Mouse (Mus musculus) thymus, adult 2 months (tissue): Measurements from ENCODE around the gene Pin4.

Experiments
- CTCF ChIP-seq: fragments of 200-500 bp; IDR thresholded peaks from 2 replicates; pipeline ENCODE4 v1.5.1; 2012; ENCODE audit warnings: mild to moderate bottlenecking, control low read depth, low read length, moderate library complexity, borderline replicate concordance; ENCODE audit not compliant: control insufficient read depth, poor library complexity, insufficient read depth; ENCODE audit errors: extremely low read depth
- POLR2A ChIP-seq: fragments of 200-500 bp; IDR thresholded peaks from 2 replicates; pipeline ENCODE4 v1.6.1; 2012; ENCODE audit warnings: mild to moderate bottlenecking, low read length, control low read depth, moderate library complexity; ENCODE audit not compliant: control insufficient read depth, poor library complexity, insufficient read depth; ENCODE audit errors: extremely low read depth

DNA sequence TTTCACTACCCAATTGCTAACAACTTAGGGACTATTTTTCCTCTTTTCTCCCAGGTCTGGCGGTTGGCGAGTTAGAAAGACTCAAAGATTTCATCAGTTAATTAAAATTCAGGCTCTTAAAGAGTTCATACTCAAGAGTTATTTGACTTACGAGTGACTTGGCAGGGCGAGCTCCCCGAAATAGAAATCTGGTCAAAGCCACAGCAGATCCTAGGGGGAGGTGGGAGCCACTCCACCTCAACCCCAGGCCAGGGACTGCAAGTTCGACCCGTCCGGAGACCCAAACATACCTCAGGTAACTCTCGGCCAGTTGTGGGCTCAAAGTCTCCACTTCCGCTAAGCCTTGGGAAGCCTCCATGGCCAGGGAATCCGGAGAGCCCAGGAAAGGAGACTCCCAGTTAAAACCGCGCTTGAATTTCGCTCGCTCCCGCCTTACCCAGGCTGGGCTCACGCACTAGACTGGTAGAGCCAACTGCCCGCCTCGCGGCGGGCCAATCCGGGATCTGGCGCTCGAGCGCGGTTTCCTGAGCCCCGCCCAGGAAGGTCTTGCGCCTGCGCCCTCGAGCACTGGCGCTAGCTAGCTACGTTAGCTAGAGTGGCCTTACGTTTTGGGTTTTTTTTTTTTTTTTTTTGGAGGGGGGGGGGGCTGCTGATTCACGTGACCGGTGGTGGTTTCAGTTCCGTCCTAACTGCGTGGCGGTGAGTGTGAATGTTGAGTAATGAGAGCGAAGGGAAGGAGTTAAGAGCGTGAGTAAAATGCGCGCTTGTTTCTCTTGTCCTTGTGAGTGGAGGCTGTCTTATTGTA is 37.6 kb downstream of the Pin4 start, which contains the start of gene Ercc6l:
- TF ChIP-seq CTCF = no peak
- TF ChIP-seq POLR2A = 0 out of 2 replicates have a peak, but pooled peaks have one; percentile 37
